Mouse (Mus musculus) frontal cortex, postnatal 36 days (tissue): ENCODE measurements around the gene 6030468B19Rik.
A peak's percentile ranks its signal among the peaks of the same experiment; 100 is the strongest.
"Not testable (repeated sequence)": the region's sequence is repeated elsewhere in the genome, so short reads cannot be mapped to it uniquely, and the experiment has no call there.

Experiments
- DNase-seq, 2 experiments: peaks; one replicate each; pipeline ENCODE4 v3.0.0; 2022; ENCODE audit warnings: low spot score in 2 of 2

The 6030468B19Rik gene

DNA sequence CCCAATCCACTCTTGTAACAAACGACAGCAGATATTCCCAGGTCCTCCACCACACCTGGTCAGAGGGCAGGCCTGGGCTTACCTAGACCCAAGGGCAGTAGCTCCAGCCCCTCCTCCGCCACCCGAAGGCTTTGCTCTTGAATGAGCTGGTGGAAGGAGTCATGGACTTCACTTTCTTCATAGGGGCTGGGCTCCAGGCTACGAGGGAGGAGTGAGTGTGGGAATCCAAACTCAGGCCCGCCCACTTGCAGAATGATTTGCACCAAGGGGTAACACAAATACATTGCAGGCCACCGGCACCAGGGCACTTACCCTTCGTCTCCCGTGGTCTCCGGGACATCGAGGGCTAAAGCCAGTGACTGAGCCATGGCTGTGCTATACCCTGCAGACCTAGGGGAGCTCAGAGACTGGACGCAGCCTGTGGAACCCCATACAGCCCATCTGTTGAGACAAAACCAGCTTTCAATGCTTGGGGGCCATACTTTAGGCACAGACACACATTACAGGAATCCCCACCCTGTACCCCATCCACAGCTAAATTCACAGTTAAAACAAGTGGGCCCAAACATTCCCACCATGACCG, 18.5 kb upstream of the 6030468B19Rik start:
- no peak for DNase-seq

DNA sequence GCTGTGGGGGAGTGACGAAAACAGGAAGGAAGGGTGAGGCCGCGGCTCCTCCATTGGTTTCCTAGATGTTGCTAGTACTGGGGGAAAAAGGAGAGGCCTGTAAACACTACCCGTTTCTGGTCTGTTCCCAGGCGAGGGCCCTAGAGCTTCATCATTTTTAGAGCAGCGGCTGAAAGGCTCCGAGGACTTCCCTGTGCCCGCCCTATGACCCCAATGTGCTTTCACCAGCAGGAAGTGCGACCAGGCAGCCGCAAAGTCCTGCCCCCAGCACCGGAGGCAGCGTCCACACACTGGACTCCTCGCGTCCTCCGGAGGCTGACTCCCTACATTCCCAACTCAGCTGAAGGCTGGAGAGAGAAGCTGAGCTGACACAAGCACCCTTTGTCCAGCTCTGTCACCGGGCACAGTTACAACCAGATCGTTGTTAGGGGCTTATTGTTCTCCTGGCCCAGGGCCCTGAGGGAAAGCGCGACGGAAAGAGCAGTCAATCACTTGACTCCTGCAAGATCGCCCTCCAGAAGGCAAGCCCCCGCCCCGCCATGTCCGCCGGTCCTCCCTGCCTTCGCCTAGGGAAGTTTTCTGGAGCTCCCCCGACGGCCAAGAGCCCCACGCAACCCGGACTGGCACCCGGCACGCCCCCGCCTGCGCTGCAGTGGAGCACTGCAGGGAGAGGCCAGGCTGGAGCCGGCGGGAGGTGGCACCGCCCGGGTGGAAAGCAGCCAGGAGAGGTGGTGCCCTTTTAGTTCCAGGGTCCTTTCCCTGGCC, 17.8 kb upstream of the 6030468B19Rik start:
- DNase-seq: no peak

DNA sequence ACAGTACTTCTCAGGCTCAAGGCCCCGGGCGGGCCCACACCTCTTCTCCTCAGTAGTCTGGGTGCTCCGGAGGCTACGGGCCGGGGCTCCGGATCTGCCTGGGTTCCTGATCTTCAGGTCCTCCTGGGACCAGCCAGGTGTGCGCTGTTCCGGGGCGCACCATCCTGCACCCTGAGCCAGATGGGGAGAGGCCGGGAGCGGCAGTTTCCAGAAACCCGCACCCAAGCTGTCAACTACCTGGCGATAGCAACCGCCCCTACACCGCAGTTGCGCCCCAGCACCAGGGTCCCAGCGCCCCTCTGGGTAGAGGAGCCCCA, 17.3 kb upstream of the 6030468B19Rik start:
- no peak for DNase-seq

DNA sequence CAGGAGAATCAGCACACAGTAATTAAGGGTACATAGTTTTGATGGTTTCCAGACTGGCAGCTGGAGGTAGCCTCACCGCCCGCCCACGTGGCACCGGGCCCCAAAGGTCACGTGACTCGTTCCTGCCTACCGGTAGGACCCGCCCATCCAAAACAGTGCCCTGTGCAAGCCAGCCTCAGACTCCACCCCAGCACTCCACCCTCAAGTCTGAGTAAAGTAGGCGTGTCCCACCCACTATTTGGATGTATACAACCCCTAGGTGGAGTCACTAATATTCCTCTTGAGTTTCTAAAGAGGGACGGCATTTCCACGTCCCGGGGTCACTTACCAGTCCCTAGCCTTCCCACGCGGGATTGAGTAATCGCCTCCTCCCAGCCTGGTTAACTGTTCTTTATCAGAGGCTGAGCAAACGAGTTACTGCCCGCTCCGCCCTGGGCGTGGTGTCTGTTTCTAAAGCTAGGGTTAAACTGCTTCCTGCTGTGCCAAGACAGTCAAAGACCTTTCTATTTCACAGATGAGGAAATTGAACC, 16.8 kb upstream of the 6030468B19Rik start:
- no peak for DNase-seq

DNA sequence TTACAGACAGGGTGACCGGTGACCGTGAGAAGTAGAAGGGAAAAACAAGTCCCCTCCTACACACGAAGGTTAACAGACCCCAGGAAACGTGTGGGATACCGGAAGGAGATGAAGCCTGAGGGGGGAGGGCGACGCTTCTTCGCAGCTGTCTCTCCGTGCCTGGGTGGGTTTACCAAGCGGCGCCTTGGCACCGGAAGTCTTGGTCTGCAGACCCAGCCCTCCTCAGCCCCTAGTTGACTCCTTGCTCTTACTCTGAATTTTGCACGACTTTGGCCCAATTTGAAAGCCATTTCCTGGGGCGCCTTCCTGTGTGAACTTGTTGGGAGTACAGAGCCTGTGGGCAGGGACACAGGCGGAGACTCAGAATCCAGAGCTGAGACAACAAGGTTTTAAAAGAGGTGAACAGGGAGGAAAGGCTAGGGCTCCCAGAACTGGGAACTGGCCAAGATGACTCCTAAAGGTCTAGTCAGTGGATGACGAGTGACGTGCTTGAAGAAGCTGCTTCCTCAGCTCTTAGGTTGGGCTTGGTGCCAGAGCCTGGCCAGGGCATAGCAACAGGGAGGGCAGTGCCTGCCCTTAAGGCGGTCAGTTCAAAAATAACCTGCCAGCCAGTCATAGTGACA, 16.1 kb upstream of the 6030468B19Rik start:
- DNase-seq: no peak

DNA sequence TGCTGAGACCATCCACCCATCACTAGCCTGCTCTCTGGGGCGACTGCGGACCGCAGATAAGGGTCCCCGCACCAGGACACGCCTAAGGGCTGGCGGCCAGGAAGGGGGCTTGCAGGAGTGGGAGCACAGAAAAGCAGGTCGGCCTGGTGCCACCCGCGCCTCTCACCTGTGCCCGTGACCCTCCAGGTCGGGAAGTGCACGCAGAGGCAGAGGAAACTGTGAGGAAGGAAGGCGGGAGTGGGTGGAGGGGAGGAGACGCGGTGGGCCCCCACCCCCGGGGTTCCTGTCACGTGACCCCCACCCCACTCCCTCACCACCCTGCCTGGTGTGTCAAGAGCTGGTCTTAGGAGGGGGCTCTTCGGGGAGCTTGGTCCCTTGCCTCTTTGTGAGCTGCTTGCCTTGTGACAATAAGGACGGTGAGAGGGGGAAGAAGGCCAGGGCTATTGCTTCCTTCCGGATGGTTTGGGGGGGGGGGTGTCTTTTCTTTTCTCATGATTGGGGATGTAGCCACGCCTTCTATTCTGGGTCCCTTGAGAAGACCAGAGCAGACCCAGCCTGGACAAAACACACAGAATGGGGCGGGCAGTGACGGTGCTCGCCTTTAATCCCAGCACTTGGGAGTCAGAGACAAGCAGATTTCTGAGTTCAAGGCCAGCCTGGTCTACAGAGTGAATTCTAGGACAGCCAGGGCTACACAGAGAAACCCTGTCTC, 15.3 kb upstream of the 6030468B19Rik start, which contains the start of the genes Tmc8 and Tmc6:
Gene Tmc8 (plus strand): TSS at position 84 of the 712 bp plus-strand sequence.
Gene Tmc6 (minus strand): TSS at position 206 of the 712 bp plus-strand sequence.
- no peak for DNase-seq

DNA sequence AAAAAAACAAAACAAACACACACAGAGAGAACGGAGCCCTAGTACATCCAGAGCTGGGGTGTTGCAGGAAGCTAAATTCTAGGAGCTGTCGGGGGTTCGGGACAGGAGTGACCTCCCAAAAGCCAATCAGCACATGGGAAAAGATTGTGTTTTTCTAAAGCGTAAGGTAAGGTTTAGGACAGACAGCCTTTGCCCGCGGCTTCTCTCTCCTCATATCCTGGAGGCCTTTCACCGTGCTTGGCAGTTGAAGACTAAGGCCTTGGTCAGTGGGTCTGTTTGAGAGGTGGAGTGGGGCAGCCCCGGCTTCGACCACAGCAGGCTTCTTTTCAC, 14.8 kb upstream of the 6030468B19Rik start:
- DNase-seq: no peak

DNA sequence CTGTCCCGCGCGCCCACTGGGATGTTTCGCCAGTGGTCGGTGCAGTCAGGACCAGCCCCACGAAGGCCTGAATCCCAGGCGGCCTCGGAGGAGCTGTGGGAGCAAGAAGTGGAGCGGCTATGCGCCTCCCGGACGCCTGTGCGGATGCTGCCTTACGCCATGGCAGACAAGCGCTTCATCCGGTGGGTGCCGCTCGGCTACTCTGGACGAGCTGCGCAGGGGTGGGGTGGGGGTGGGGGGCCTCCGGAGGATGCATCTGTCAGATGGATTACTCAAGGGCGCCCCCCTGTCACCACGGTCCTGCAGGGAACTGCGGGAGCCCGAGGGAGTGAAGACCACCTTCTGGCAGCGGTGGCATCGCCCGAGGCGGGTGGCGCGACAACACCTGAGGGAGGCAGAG, 14.4 kb upstream of the 6030468B19Rik start:
- no peak for DNase-seq

DNA sequence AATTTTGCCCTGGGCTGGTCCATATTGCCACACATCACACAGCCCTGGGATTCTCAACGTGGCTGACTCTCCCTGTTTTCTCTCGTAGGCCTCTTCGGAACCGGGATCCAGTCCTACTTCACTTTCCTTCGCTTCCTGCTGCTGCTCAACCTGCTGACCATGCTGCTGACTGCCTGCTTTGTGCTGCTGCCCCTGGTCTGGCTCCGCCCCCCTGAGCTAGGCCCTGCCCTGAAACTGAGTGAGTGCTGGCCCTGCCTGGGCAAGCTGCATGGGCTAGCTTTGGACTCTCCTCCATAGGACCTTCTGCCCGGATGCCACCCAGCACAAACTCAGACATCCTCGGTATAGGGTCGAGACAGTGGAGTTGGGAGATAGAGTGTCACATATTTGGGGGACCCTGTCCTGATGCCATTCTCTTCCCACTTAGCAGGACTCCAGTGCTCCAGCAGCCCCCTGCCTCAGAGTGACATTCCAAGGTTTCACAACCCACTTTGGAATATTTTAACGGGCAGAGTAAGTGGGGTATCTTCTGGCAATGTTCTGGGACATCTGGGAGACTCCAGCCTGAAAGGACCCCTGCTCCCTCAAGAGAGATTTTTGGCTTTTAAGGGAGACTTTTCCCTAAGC, 13.7 kb upstream of the 6030468B19Rik start:
- no peak for DNase-seq

DNA sequence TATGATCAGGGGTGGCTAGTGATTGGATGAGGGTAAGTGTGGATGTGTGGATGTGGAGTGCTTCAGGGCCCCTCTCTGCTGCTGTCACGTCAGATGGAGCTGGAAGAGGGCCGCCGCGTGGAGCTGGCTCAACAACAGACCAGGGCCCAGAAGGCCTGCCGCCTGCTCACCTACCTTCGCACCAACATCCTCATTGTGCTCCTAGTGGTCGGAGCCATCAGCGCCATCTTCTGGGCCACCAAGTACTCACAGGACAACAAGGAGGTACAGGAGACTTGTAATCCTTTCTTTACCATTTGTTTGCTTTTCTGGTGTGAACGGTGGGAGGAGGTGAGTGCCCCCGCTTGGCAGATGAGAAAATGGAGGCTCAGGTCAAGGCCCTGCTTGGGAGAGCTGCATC, 11.2 kb upstream of the 6030468B19Rik start:
- DNase-seq: no peak

DNA sequence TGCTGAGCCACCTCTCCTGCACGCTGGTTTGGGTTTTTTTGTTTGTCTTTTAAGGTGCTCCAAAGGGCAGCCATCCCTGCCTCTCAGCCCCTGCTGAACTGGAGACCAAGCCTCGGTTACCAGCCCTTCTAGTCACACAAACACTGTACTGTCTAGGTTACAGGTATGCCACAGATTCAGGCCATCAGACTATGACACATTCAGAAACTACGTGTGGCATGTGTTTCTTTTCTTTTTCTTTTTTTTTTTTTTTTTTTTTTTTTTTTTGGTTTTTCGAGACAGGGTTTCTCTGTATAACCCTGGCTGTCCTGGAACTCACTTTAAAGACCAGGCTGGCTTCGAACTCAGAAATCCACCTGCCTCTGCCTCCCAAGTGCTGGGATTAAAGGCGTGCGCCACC, 9.0 kb upstream of the 6030468B19Rik start:
- not testable (repeated sequence) for DNase-seq

DNA sequence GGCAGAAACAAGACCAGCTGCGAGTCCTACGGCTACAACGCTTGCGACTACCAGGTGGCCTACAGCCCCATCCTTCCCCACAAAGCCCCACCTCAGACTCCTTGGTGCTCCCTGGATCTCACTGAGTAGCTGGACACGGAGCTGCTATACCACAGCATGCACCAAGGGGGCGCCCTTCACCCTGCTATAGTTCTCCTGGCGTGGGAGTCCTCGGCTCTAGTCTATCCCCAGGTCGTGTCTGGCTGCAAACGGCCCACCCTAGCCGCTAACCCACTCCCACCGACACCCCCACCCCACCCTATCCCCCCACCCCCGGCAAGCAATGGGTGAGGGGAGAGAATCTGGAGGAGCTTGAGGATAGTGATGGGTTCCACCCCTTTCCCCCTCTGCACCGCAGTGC, 7.2 kb upstream of the 6030468B19Rik start:
- DNase-seq: peak in 1 of 2 experiments; percentile 66

DNA sequence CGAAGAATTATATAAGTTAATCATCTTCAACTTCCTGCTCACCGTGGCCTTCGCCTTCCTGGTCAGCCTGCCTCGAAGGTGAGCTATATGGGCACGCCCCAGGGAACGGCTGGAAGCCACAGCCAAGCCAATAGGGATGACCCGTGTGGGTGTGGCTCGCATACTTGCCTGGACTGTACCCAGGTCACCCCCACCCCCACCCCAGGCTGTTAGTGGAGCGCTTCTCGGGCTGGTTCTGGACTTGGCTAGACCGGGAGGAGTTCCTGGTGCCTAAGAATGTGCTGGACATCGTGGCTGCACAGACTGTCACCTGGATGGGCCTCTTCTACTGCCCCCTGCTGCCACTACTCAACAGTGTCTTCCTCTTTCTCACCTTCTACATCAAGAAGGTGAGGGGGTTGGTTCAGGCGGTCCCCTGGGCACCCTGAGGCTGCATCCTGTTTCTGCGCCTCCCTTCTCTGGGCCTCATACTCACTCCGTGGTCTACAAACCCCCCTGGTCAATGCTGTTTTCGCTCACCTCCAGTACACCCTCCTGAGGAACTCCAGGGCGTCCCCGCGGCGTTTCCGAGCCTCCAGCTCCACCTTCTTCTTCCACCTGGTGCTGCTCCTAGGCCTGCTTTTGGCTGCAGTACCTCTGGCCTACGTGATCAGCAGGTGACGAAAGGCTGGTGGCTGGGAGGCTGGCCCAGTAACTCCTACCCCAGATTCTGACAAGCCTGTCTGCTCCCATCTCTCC, 6.6 kb upstream of the 6030468B19Rik start:
- no peak for DNase-seq

DNA sequence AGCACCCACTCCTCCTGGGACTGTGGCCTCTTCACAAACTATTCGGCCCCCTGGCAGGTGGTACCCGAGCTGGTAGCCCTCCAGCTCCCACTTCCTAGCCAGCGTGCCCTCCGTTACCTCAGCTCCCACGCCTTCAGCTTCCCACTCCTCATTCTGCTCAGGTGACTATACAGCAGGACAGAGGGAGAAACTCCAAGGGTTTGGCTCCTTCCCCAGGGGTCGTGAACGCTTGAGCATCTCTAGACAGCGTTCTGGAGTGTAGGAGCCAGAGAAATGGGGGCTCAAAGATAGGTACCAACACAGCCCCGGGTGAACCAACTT, 6.1 kb upstream of the 6030468B19Rik start:
- no peak for DNase-seq

DNA sequence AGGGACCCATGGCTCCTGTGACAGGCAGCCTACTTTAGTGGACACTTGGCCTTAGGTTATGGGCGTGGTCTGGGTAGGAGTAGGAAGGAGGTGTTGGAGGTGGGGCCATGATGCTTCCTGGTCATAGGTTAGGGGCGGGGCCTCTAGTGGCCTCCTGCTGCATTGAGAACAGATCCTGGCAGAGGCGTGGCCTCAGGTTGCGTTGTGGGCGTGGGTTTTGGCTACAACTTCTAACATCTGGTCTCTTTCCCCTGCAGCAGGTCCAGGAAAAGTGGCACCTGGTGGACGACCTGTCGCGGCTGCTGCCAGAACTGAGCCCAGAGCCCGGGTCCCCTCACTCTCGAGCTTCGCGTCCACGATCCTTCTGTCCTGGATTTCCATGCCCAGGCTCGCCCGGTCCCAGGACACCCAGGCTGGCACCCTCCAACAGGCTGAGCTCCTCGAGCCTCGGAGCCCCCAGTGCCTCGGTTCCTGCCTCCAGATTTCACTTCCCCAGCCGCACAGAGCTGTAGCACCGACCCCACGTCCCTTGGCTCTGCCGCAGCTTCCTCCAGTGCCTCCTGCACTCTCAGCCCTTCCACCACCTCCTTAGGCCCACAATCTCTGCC, 5.1 kb upstream of the 6030468B19Rik start:
- no peak for DNase-seq

DNA sequence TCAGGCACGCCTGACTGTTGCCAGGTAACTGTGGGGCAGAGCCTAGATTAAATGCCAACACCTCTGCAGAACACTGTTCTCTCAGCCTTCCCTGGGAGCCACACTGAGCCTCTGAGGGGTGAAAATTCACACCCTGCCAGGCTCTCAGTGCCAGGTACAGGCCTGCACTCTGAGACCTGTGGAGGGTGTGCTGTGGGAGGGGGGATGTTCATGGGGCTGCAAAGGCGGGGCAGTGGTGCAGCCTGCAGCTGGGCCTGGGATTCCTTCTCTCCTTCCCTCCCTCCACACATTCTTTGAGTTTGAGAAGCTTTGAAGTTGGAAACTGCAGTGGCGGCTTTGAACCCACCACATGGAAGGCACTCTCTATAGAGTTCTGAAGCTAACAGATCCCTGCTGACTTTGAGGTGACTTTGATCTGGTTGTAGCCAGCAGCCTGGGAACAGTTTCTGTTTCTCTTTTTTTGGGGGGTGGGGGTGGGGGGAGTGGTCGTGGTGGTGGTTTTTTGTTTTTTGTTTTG, 3.4 kb upstream of the 6030468B19Rik start:
- no peak for DNase-seq

DNA sequence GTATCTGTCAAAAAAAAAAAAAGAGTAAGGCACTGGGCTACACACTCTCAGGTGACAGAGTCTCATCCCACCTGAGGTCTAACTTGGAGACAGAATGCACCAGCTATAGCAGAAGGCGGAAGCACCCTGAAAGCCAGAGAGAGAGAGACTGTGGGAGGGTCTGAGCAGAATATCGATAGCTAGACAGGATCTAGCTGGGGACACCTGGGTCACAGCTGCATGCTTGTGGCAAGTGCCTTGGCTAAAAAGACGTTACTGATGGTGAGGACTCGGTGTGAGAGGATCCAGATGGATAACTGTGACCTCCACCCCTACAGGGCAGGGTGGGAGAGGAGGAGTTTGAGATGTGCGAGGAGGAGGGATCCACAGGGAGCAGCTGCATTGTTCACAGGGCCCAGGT, 506 bp upstream of the 6030468B19Rik start:
- no peak for DNase-seq

DNA sequence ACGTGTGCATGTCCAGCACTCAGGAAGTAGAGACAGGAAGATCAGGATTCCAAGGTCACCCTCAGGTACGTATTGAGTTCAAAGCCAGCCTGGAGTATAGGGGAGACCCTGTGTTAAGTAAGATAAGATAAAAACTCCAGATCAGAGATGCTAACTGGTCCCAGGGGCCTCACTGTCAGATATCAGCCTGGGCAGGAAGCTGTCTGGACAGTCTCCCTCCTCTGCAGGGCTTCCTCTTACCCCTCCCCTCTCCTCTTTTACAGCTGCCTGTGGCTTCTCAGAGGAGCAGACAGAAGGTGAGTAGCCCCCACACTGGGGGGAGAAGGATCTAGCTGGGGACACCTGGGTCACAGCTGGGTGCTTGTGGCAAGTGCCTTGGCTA, 691 bp downstream of the 6030468B19Rik start:
- DNase-seq: no peak

DNA sequence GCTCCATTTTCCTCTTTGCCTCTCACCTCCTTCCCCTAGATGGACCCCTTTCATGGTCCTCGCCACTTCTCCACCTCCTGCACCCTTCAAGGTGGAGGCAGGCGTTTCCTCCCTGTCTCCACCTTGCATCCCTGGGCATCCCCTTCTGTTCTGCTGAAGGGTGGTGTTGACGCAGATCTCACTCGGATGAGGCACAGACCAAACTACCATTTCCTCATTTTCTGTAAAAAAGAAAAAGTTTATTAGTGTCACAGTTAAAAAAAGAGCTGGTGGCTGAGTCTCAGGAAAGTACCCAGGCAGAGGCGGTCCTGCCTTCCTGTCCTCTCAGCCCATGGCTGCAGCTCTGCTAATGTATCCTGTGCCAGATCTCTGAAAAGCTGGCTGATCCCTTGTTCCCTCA, 1.7 kb downstream of the 6030468B19Rik start:
- no peak for DNase-seq

DNA sequence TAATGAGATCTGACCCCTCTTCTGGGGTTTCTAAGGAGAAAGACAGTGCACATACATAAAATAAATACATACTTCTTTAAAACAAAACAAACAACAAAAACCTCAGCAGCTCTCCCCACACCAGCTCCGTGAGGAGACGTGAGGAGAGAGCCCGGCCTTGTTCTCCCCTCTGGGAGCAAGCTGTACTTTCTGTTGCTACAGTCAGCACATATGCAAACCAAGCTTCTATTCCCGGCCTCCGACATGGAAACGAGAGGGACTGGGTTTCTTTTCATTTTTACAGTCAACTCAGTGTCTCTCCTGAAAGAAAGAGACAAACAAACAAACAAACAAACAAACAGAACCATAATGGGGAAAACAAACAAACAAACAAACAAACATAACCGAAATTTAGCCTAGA, 2.6 kb downstream of the 6030468B19Rik start:
- DNase-seq: no peak

DNA sequence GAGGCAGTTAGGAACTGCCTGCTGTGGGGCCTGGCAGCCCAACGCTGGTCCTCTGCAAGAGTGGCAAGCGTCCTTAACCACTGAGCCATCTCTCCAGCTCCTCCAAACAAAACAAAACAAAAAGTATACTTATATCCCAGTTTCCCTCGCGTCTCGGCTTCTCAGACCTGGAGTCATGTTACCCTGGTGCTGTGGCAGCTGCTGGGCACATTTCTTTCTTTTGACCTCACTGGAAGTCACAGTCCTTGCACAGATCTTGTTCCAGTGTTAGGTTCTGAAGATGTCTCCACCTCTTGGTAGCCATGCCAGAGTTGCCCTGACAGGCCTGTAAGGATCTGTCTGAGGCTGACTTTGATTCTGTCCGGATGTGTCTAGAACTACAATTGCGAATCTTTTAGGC, 4.2 kb downstream of the 6030468B19Rik start:
- DNase-seq: no peak
